Comparison of ENCODE assay signal across 23 mouse cellular contexts in the genomic region with DNA sequence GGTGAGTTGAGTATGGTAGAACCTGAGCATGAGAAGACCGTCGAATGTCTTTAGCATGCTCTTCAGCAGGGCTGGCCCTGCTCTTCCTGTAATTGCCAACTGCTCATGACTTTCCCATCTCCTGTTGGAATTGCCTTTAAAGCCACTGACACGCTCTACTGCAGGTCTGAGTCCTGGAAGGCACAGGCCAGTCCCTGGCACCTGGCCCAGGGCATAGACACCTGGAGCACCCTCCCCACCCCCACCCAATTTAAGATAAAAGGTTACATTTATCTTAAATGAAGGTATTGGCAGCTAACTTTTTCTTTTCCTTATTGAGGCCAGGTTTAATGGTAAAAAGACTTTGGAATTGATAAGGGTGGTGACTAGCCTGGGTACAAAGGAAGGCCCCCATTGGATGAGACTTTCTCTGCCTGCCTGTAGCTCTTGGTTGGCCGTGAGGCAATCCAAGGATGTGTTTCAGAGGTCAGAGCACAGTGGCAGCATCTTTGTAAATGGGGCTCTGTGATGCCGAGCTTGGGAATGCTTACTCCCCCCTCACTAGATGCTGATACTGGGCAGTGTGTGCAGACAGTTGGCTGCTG.
"Had no signal": no experiment of that assay in that cellular context is flagged by ENCODE, and none has a peak within 500 bp of the region (broad histone marks: within the 10 kb centered on the region; RNA-seq: fewer than 3 reads in every experiment).

No protein-coding gene starts in this region.

- H3K27ac ChIP-seq: gastrocnemius, adult 2 months; heart, adult 2 months; hindbrain, embryonic 10.5 days; hindbrain, embryonic 12.5 days; hindbrain, embryonic 14.5 days; hindbrain, postnatal 0 days; layer of hippocampus, adult 2 months; left cerebral cortex, adult 2 months; limb, embryonic 10.5 days; limb, embryonic 12.5 days; liver, embryonic 13.5 days had no signal

- H3K4me1 ChIP-seq: heart, embryonic 12.5 days; hindbrain, embryonic 10.5 days; hindbrain, embryonic 12.5 days; limb, embryonic 10.5 days; limb, embryonic 12.5 days; liver, embryonic 13.5 days had no signal

- H3K4me3 ChIP-seq: gastrocnemius, adult 2 months; heart, adult 2 months; heart, embryonic 12.5 days; hindbrain, embryonic 10.5 days; hindbrain, embryonic 12.5 days; layer of hippocampus, adult 2 months; left cerebral cortex, adult 2 months; limb, embryonic 10.5 days; limb, embryonic 12.5 days; liver, embryonic 13.5 days had no signal

- H3K4me2 ChIP-seq: heart, embryonic 12.5 days; hindbrain, embryonic 12.5 days; hindbrain, embryonic 14.5 days; limb, embryonic 12.5 days; liver, embryonic 11.5 days; liver, embryonic 13.5 days had no signal

- H3K9me3 ChIP-seq: heart, embryonic 12.5 days; hindbrain, embryonic 10.5 days; hindbrain, embryonic 12.5 days; limb, embryonic 10.5 days; limb, embryonic 12.5 days; liver, embryonic 13.5 days had no signal

- H3K9ac ChIP-seq: heart, embryonic 12.5 days; hindbrain, embryonic 12.5 days; hindbrain, embryonic 14.5 days; limb, embryonic 12.5 days; liver, embryonic 13.5 days had no signal

- DNase-seq: gastrocnemius, adult 2 months; gastrocnemius, postnatal 10 days; gastrocnemius, postnatal 25 days; heart, adult 2 months; heart, postnatal 10 days; heart, postnatal 4 days; kidney, adult 18-20 months; kidney, adult 8-10 months; kidney, postnatal 10 days; kidney, postnatal 25 days; kidney, postnatal 4 days; liver; liver, embryonic 13.5 days had no signal

- ATAC-seq: hindbrain, postnatal 0 days had no signal

- H3K27me3 ChIP-seq: heart, embryonic 12.5 days; hindbrain, embryonic 12.5 days; limb, embryonic 12.5 days; liver, embryonic 13.5 days had no signal
